14 mouse cellular contexts compared by ENCODE assay signal in genomic region chr10:118753061-118753775, GRCm38 (mm10).
"Had no signal": no experiment of that assay in that cellular context is flagged by ENCODE, and none has a peak within 500 bp of the region (broad histone marks: within the 10 kb centered on the region; RNA-seq: fewer than 3 reads in every experiment).

No protein-coding gene starts in this region.

- H3K9ac ChIP-seq: limb, embryonic 13.5 days; liver, embryonic 14.5 days; lung, embryonic 15.5 days; midbrain, embryonic 12.5 days had no signal

- H3K4me1 ChIP-seq: limb, embryonic 13.5 days; lung, embryonic 15.5 days; megakaryocyte, embryonic 14.5 days; midbrain, embryonic 12.5 days had no signal

- ATAC-seq: intestine, embryonic 16.5 days had no signal

- H3K4me2 ChIP-seq: limb, embryonic 13.5 days; lung, embryonic 15.5 days; midbrain, embryonic 12.5 days had no signal

- DNase-seq: kidney, adult 2 months; kidney, postnatal 4 days; left cerebral cortex, postnatal 4 days; lung, postnatal 14 days had no signal

- H3K27ac ChIP-seq: kidney, postnatal 0 days; layer of hippocampus, adult 2 months; limb, embryonic 13.5 days; liver, embryonic 14.5 days; lung, embryonic 15.5 days; macrophage; midbrain, embryonic 12.5 days; stomach, postnatal 0 days had no signal

- H3K9me3 ChIP-seq: limb, embryonic 13.5 days; lung, embryonic 15.5 days; midbrain, embryonic 12.5 days had no signal

- H3K4me3 ChIP-seq: layer of hippocampus, adult 2 months; limb, embryonic 13.5 days; lung, embryonic 15.5 days; megakaryocyte, embryonic 14.5 days; midbrain, embryonic 12.5 days had no signal

- H3K27me3 ChIP-seq: limb, embryonic 13.5 days; lung, embryonic 15.5 days; midbrain, embryonic 12.5 days had no signal

- H3K36me3 ChIP-seq: limb, embryonic 13.5 days; lung, embryonic 15.5 days; midbrain, embryonic 12.5 days had no signal
